Mouse (Mus musculus) ES-Bruce4 (cell line): ENCODE measurements around the gene Aplp2.

Experiments used
- CTCF ChIP-seq: IDR thresholded peaks from one replicate; pipeline ENCODE4 v1.8.1; 2011; ENCODE audit warnings: low read depth, low read length
- POLR2A ChIP-seq: IDR thresholded peaks from one replicate; pipeline ENCODE4 v1.8.1; 2011; ENCODE audit warnings: low read length; ENCODE audit not compliant: insufficient read depth

DNA sequence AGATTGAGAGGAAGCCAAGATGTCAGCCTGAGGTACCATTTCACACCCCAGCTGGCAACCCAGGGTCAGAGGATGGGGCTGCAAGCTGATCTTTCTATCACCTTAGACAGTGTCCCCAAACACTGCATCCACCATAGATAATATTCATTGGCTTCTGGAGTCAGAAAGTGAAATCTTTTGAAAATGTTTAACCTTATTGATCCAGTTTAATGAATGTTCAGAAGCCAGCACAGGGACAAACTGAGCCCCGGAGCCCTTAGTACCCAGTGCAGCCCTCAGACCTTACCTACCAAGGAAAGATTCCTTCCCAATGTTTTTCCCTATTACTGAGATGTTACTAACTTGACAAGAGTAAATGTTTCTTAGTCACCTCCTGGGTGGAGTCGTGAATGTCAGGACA lies 26.9 kb upstream of the Aplp2 start:
- TF ChIP-seq CTCF = no peak
- no peak for TF ChIP-seq POLR2A
